Mouse (Mus musculus) right cerebral cortex, postnatal 14 days (tissue): ENCODE measurements around the gene Tsen54.
"Not testable (repeated sequence)": the region's sequence is repeated elsewhere in the genome, so short reads cannot be mapped to it uniquely, and the experiment has no call there.

Experiments used
- DNase-seq: peaks from one replicate; pipeline ENCODE4 v3.0.0; 2022

Tsen54 gene

GRCm38 (mm10) chr11:115831518-115831917 is 17.0 kb downstream of the Tsen54 start:
- no peak for DNase-seq

GRCm38 (mm10) chr11:115832064-115832463 is 17.5 kb downstream of the Tsen54 start:
- no peak for DNase-seq

- no peak for DNase-seq
Observed at GRCm38 (mm10) chr11:115832523-115832922, 18.0 kb downstream of the Tsen54 start.

GRCm38 (mm10) chr11:115833021-115833513 is 18.5 kb downstream of the Tsen54 start:
- no peak for DNase-seq

- DNase-seq, result no peak
Observed at GRCm38 (mm10) chr11:115834033-115834432, 19.5 kb downstream of the Tsen54 start.

GRCm38 (mm10) chr11:115836656-115837395 is 22.3 kb downstream of the Tsen54 start:
- DNase-seq, result no peak

GRCm38 (mm10) chr11:115837606-115838345 is 23.3 kb downstream of the Tsen54 start:
- no peak for DNase-seq

- DNase-seq, result no peak
Observed at GRCm38 (mm10) chr11:115838895-115839311, 24.4 kb downstream of the Tsen54 start.

GRCm38 (mm10) chr11:115839732-115840131 is 25.2 kb downstream of the Tsen54 start:
- DNase-seq, result no peak

GRCm38 (mm10) chr11:115841044-115841443 is 26.5 kb downstream of the Tsen54 start:
- no peak for DNase-seq

GRCm38 (mm10) chr11:115841961-115842550 is 27.5 kb downstream of the Tsen54 start:
- no peak for DNase-seq

GRCm38 (mm10) chr11:115843141-115843890 is 28.8 kb downstream of the Tsen54 start:
- no peak for DNase-seq

GRCm38 (mm10) chr11:115843891-115844239 is 29.3 kb downstream of the Tsen54 start:
- DNase-seq, result no peak

- no peak for DNase-seq
Observed at GRCm38 (mm10) chr11:115844240-115844639, 29.7 kb downstream of the Tsen54 start.

GRCm38 (mm10) chr11:115845819-115846218 is 31.3 kb downstream of the Tsen54 start:
- no peak for DNase-seq

- no peak for DNase-seq
Observed at GRCm38 (mm10) chr11:115854674-115855073, 40.1 kb downstream of the Tsen54 start.

GRCm38 (mm10) chr11:115857146-115857545 is 42.6 kb downstream of the Tsen54 start:
- not testable (repeated sequence) for DNase-seq

GRCm38 (mm10) chr11:115857936-115858335 is 43.4 kb downstream of the Tsen54 start:
- no peak for DNase-seq

- no peak for DNase-seq
Observed at GRCm38 (mm10) chr11:115858354-115858753, 43.8 kb downstream of the Tsen54 start, which contains the start of gene Myo15b. Myo15b (plus strand) TSS chr11:115858406.

GRCm38 (mm10) chr11:115859143-115859945 is 44.8 kb downstream of the Tsen54 start:
- DNase-seq, result peak; percentile 77

GRCm38 (mm10) chr11:115863895-115864294 is 49.4 kb downstream of the Tsen54 start:
- DNase-seq, result no peak

- no peak for DNase-seq
Observed at GRCm38 (mm10) chr11:115869393-115869792, 54.9 kb downstream of the Tsen54 start.
